Mouse (Mus musculus): ENCODE results near the gene Nmnat1. TPM values are rescaled to one million over a fixed set of nuclear protein-coding genes. Genes with fewer than 3 reads are reported as not detected.
A peak's percentile ranks its signal among the peaks of the same experiment; 100 is the strongest.

Nmnat1 gene
- polyA plus RNA-seq, 1 experiment from 2014 or later: 18.4 TPM

DNA sequence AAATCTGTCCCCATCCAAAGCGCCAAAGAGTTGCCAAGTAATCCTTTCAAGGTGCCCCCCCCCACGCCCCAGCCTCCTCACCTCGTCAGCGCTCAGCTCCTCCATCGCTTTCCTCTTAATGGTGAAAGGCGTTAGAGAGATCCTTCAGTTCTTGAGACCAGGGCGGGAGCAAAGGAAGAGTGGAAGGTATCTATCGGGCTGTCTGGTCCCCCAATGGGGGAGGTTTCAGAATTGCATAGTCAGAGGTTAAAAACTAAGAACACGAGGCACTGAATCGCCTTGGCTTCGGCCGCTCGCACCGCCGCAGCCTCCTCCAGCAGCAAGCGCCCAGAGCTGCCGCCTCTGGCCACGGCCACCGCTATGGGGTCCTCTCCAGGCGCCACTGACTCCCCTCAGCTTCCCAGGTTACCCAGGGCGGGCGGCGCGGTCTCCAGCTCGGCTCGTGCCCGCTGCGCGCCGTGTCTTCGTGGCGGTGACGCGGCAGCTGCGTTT is 59.2 kb downstream of the Nmnat1 start:
- WGBS: under 1% methylated on average over 35 of the region's 35 CpGs
- peak overlapping the region; percentile 97 for H3K27ac ChIP-seq
- H3K27me3 ChIP-seq (ENCODE audit: poor library complexity, severe bottlenecking): no peaks in the 10 kb centered on the region
- H3K36me3 ChIP-seq (replicated peaks): peaks cover 16% of the 10 kb centered on the region
- H3K4me3 ChIP-seq: peak overlapping the region; percentile 95
- peaks cover 8% of the 10 kb centered on the region; the same call in 1 of the 2 replicates for H3K9me3 ChIP-seq
- DNase-seq (ENCODE audit: extremely low spot score, low spot score): no peak
- peaks cover 23% of the 10 kb centered on the region for H3K4me1 ChIP-seq

DNA sequence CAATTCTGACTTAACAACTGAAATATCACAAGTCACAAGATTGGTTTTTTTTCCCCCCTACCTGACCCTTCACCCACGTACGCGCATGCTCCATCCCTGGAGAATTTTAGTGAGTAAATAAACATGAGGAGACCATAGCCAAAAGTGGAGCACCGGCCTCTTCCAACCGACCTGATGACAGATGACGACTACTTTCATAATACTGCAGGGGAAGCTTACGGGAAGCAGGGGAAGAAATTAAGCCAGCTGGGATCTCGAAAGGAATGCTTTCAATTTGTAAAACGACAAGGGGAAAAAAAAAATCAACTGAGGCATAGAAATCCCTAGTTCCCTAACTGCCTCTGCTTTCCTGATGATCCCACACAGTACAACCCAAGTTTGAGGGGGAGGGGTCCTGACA is 60.2 kb downstream of the Nmnat1 start:
- H3K36me3 ChIP-seq (replicated peaks): peaks cover 16% of the 10 kb centered on the region
- H3K9me3 ChIP-seq: peaks cover 8% of the 10 kb centered on the region; the same call in 1 of the 2 replicates
- H3K4me3 ChIP-seq: peak overlapping the region; percentile 95
- WGBS: 6% methylated on average over 9 of the region's 9 CpGs
- H3K27ac ChIP-seq: peak overlapping the region; percentile 97
- no peaks in the 10 kb centered on the region for H3K27me3 ChIP-seq (ENCODE audit: poor library complexity, severe bottlenecking)
- no peak for DNase-seq (ENCODE audit: extremely low spot score, low spot score)
- H3K4me1 ChIP-seq: peaks cover 28% of the 10 kb centered on the region

DNA sequence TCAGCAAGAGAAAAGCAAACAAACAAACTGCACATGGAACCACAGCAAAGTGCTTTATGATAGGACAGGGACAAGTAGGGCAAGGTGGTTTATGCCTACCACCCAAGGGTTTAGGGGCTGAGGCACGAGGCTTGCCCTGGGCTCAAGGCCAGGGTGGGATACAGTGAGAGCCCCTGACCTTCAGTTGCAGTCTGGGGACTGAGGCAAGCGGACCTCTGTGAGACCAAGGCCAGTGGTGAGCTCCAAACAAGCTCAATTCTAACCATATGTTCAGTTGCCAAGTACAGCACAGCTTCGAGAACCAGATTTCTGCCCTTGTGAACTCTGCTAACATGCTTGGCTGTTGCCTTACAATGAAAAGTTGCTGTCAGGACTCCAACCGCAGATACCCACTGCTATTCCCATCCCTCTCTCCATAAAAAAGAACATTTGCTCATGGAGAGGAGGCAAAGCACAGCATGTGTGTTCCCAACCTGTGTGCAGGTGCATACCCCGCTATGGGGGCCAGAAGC is 67.1 kb downstream of the Nmnat1 start:
- WGBS: 73% methylated on average over 5 of the region's 5 CpGs

More for the DNA sequence above, 67.1 kb downstream of the Nmnat1 start:
- H3K9me3 ChIP-seq: peaks cover 8% of the 10 kb centered on the region; the same call in 1 of the 2 replicates
- H3K4me3 ChIP-seq: no peak overlapping the region
- H3K27ac ChIP-seq: no peak overlapping the region
- peaks cover 28% of the 10 kb centered on the region for H3K36me3 ChIP-seq (replicated peaks)
- peaks cover 51% of the 10 kb centered on the region for H3K4me1 ChIP-seq
- no peak for DNase-seq (ENCODE audit: extremely low spot score, low spot score)
- no peaks in the 10 kb centered on the region for H3K27me3 ChIP-seq (ENCODE audit: poor library complexity, severe bottlenecking)

Other genes with a start within 250 kb of the Nmnat1 start
- 55.9 and 59.8 TPM in 2 replicates for gene Kif1b, start 177.5 kb downstream of the Nmnat1 start, polyA plus RNA-seq (2016; fragmentation: Nextera tagmentation; extraction: Ambion mirVana)
- 61.8 and 64.6 TPM in 2 replicates for gene Ube4b, start 58.5 kb downstream of the Nmnat1 start, polyA plus RNA-seq (2016; fragmentation: Nextera tagmentation; extraction: Ambion mirVana)
- not detected in 2 replicates for gene Rbp7, start 30.2 kb downstream of the Nmnat1 start, polyA plus RNA-seq (2016; fragmentation: Nextera tagmentation; extraction: Ambion mirVana)
- 0.50 and 0.63 TPM in 2 replicates for gene Tmem274, start 7.8 kb downstream of the Nmnat1 start, polyA plus RNA-seq (2016; fragmentation: Nextera tagmentation; extraction: Ambion mirVana)
- 51.8 and 55.2 TPM in 2 replicates for gene Lzic, start within 50 bp of the Nmnat1 start, polyA plus RNA-seq (2016; fragmentation: Nextera tagmentation; extraction: Ambion mirVana)
- gene Ctnnbip1, start 33.0 kb upstream of the Nmnat1 start, polyA plus RNA-seq (2016; fragmentation: Nextera tagmentation; extraction: Ambion mirVana): 53.6 and 59.6 TPM in 2 replicates
- gene Clstn1, start 101.3 kb upstream of the Nmnat1 start, polyA plus RNA-seq (2016; fragmentation: Nextera tagmentation; extraction: Ambion mirVana): 17.8 and 21.4 TPM in 2 replicates
- 4.3 and 4.6 TPM in 2 replicates for gene Pik3cd, start 217.4 kb upstream of the Nmnat1 start, polyA plus RNA-seq (2016; fragmentation: Nextera tagmentation; extraction: Ambion mirVana)

Measured in forebrain, embryonic 10.5 days (tissue).